Mouse (Mus musculus): ENCODE measurements around the gene Bicc1. TPM values are rescaled to one million over a fixed set of nuclear protein-coding genes. Genes with fewer than 3 reads are reported as not detected.

Bicc1 gene
- 3.0 and 3.7 TPM in 2 replicates for polyA plus RNA-seq (2015; fragmentation: Nextera tagmentation; extraction: Ambion mirVana)

DNA sequence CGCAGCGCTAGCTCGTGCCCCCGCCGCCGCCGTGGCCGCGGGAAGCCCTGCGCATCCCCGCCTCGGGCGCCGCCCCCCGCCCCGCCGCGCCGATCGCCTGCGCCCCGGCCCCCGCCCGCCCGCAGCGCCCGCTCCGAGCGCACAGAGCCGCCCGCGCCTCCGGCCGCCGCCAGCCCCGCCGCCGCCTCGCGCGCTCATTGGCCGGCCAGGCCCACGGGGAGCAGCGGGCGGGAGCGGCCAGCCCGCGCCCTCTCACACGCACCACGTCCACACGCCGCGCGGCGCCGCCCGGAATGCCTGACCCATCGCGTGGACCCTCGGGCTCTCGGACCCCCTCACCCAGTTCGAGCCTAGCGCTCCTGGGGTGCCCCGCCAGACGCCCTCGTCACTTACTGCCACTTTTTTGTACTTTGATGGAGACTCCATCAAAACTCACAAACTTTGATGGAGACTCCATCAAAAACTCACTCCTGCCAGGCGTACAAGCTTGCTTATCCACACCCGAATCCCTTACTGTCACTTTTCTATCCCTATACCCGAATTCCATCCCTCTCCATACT, at the start of gene Bicc1:
Gene Bicc1, minus strand, starts transcription at position 25 of the 560 bp plus-strand sequence.
- ATAC-seq (replicated peaks), result peak; percentile 86

GRCm38 (mm10) chr10:71201512-71201911, 42.0 kb upstream of the Bicc1 start:
- Histone ChIP-seq H3K4me1 (peaks cover 3% of the 10 kb centered on the region; the same call in 1 of the 2 replicates), H3K36me3 (no peaks in the 10 kb centered on the region), H3K27me3 (no peaks in the 10 kb centered on the region), H3K27ac (replicated peaks) (no peak overlapping the region), H3K9ac (replicated peaks) (no peak overlapping the region), H3K4me3 (no peak overlapping the region), H3K4me2 (replicated peaks) (no peak overlapping the region), H3K9me3 (no peaks in the 10 kb centered on the region)
- 84% methylated on average over 2 of the region's 2 CpGs for WGBS
- no peak for ATAC-seq (replicated peaks)

More for the DNA sequence above, at the start of gene Bicc1:
- Histone ChIP-seq H3K9ac (replicated peaks) (peak within 1 kb of the TSS; percentile 66), H3K9me3 (no peaks in the 10 kb centered on the region), H3K36me3 (no peaks in the 10 kb centered on the region), H3K4me2 (replicated peaks) (peak within 1 kb of the TSS; percentile 96), H3K4me1 (peaks cover 9% of the 10 kb centered on the region), H3K4me3 (peak within 1 kb of the TSS; percentile 66), H3K27ac (replicated peaks) (no peak within 1 kb of the TSS), H3K27me3 (no peaks in the 10 kb centered on the region)
- WGBS, result 1% methylated on average over 46 of the region's 69 CpGs

DNA sequence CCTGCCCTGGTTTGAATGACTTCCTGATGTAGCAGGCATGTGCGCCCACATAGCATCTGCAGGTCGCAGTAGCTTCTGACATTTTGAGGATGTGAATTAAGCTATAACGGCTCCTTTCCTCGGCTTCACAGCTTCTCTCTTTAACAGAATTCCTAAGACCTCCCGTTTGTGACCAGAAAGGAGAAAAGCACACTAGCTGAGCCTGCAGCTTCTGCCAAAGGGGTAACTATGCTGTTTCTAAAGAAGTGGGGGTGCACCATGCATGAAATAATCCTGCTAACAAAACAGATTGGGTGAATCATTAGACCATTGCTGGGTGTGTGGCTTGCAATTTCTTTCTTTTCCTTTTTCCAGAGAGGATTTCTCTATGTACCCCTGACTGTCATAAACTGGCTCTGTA, 41.5 kb upstream of the Bicc1 start:
- no peak overlapping the region for H3K4me2 ChIP-seq (replicated peaks)
- no peak overlapping the region for H3K27ac ChIP-seq (replicated peaks)
- no peak for ATAC-seq (replicated peaks)
- H3K36me3 ChIP-seq, result no peaks in the 10 kb centered on the region
- no peaks in the 10 kb centered on the region for H3K27me3 ChIP-seq
- 53% methylated on average over 5 of the region's 5 CpGs for WGBS
- H3K9ac ChIP-seq (replicated peaks), result no peak overlapping the region
- H3K9me3 ChIP-seq, result no peaks in the 10 kb centered on the region
- H3K4me3 ChIP-seq, result no peak overlapping the region
- H3K4me1 ChIP-seq, result peaks cover 3% of the 10 kb centered on the region; the same call in 1 of the 2 replicates

- ATAC-seq (replicated peaks), result no peak
Observed at GRCm38 (mm10) chr10:71198676-71199075, 39.2 kb upstream of the Bicc1 start.

GRCm38 (mm10) chr10:71197036-71197785, 37.7 kb upstream of the Bicc1 start:
- no peak overlapping the region for H3K4me3 ChIP-seq
- no peak for ATAC-seq (replicated peaks)
- H3K9me3 ChIP-seq, result no peaks in the 10 kb centered on the region
- H3K4me1 ChIP-seq, result peaks cover 3% of the 10 kb centered on the region; the same call in 1 of the 2 replicates
- no peaks in the 10 kb centered on the region for H3K27me3 ChIP-seq
- H3K9ac ChIP-seq (replicated peaks), result no peak overlapping the region
- 81% methylated on average over 14 of the region's 14 CpGs for WGBS
- no peak overlapping the region for H3K4me2 ChIP-seq (replicated peaks)
- no peak overlapping the region for H3K27ac ChIP-seq (replicated peaks)
- no peaks in the 10 kb centered on the region for H3K36me3 ChIP-seq

More at GRCm38 (mm10) chr10:71198676-71199075, 39.2 kb upstream of the Bicc1 start:
- Histone ChIP-seq H3K4me1 (peaks cover 3% of the 10 kb centered on the region; the same call in 1 of the 2 replicates), H3K27me3 (no peaks in the 10 kb centered on the region), H3K27ac (replicated peaks) (no peak overlapping the region), H3K36me3 (no peaks in the 10 kb centered on the region), H3K9ac (replicated peaks) (no peak overlapping the region), H3K4me3 (no peak overlapping the region), H3K9me3 (no peaks in the 10 kb centered on the region), H3K4me2 (replicated peaks) (no peak overlapping the region)
- 94% methylated on average over 8 of the region's 8 CpGs for WGBS

- no peak overlapping the region for H3K27ac ChIP-seq (replicated peaks)
- H3K36me3 ChIP-seq, result no peaks in the 10 kb centered on the region
- H3K4me1 ChIP-seq, result no peaks in the 10 kb centered on the region
- no peaks in the 10 kb centered on the region for H3K27me3 ChIP-seq
- no peaks in the 10 kb centered on the region for H3K9me3 ChIP-seq
- no peak for ATAC-seq (replicated peaks)
- WGBS, result 55% methylated on average over 9 of the region's 9 CpGs
- no peak overlapping the region for H3K4me2 ChIP-seq (replicated peaks)
- H3K4me3 ChIP-seq, result no peak overlapping the region
- no peak overlapping the region for H3K9ac ChIP-seq (replicated peaks)
Observed at GRCm38 (mm10) chr10:71195501-71195900, 36.0 kb upstream of the Bicc1 start.

- no peaks in the 10 kb centered on the region for H3K4me1 ChIP-seq
- no peak overlapping the region for H3K4me2 ChIP-seq (replicated peaks)
- WGBS, result 87% methylated on average over 7 of the region's 7 CpGs
- no peak overlapping the region for H3K9ac ChIP-seq (replicated peaks)
- no peaks in the 10 kb centered on the region for H3K36me3 ChIP-seq
- H3K27me3 ChIP-seq, result no peaks in the 10 kb centered on the region
- H3K4me3 ChIP-seq, result no peak overlapping the region
- H3K9me3 ChIP-seq, result no peaks in the 10 kb centered on the region
- no peak for ATAC-seq (replicated peaks)
- no peak overlapping the region for H3K27ac ChIP-seq (replicated peaks)
Observed at GRCm38 (mm10) chr10:71194713-71195112, 35.2 kb upstream of the Bicc1 start.

DNA sequence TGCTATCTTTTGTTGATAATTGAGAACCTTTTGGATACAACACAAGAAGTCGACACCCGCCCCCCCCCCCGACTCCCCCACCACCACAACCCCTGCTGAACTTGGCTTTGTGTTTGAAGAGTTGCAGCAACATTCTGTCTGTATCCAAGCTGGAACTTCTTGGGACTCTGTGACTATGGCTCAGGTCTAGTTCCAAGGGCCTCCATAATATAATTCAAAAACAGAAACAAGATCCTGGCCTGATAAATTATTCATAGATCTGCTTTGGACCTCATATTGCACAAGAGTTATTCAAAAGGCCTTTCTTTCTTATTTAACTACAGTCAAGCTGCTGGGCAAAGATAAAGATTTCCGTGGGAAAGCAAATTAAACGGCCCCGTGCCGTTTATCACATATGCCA, 33.8 kb upstream of the Bicc1 start:
- no peak for ATAC-seq (replicated peaks)
- H3K27me3 ChIP-seq, result no peaks in the 10 kb centered on the region
- no peaks in the 10 kb centered on the region for H3K4me1 ChIP-seq
- no peak overlapping the region for H3K4me3 ChIP-seq
- no peak overlapping the region for H3K27ac ChIP-seq (replicated peaks)
- no peaks in the 10 kb centered on the region for H3K36me3 ChIP-seq
- no peak overlapping the region for H3K9ac ChIP-seq (replicated peaks)
- 41% methylated on average over 7 of the region's 7 CpGs for WGBS
- no peak overlapping the region for H3K4me2 ChIP-seq (replicated peaks)
- H3K9me3 ChIP-seq, result no peaks in the 10 kb centered on the region

DNA sequence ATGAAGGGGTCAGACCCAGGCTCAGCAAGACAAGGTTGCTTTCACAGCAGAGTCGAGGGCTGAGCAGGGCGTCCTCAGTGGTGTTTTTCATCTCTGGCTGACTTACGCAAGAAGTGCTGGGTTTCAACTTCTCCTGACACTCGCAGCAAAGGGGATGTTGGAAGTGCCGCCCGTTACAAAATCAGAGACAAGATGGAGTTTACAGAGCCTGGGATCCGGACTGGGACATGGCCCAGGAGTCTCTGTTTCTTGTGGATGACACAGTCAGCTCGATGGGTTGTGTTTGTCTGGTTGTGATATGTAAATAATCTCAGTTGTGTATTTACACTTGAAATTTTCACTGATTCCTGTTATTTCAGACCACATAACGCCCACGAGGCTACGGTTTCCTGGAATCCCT, 33.4 kb upstream of the Bicc1 start:
- H3K4me1 ChIP-seq, result no peaks in the 10 kb centered on the region
- no peak overlapping the region for H3K27ac ChIP-seq (replicated peaks)
- H3K36me3 ChIP-seq, result no peaks in the 10 kb centered on the region
- 79% methylated on average over 11 of the region's 11 CpGs for WGBS
- no peak overlapping the region for H3K4me2 ChIP-seq (replicated peaks)
- no peak overlapping the region for H3K9ac ChIP-seq (replicated peaks)
- no peaks in the 10 kb centered on the region for H3K27me3 ChIP-seq
- ATAC-seq (replicated peaks), result no peak
- H3K4me3 ChIP-seq, result no peak overlapping the region
- no peaks in the 10 kb centered on the region for H3K9me3 ChIP-seq

- Histone ChIP-seq H3K27ac (replicated peaks) (no peak overlapping the region), H3K9ac (replicated peaks) (no peak overlapping the region), H3K36me3 (no peaks in the 10 kb centered on the region), H3K4me1 (no peaks in the 10 kb centered on the region), H3K4me3 (no peak overlapping the region), H3K9me3 (no peaks in the 10 kb centered on the region), H3K4me2 (replicated peaks) (no peak overlapping the region), H3K27me3 (no peaks in the 10 kb centered on the region)
- no peak for ATAC-seq (replicated peaks)
- 89% methylated on average over 4 of the region's 4 CpGs for WGBS
Observed at GRCm38 (mm10) chr10:71188681-71189080, 29.2 kb upstream of the Bicc1 start.

GRCm38 (mm10) chr10:71185059-71185458, 25.6 kb upstream of the Bicc1 start:
- WGBS, result 85% methylated on average over 7 of the region's 7 CpGs
- H3K27ac ChIP-seq (replicated peaks), result no peak overlapping the region
- no peak overlapping the region for H3K9ac ChIP-seq (replicated peaks)
- no peak for ATAC-seq (replicated peaks)
- no peaks in the 10 kb centered on the region for H3K27me3 ChIP-seq
- 0 out of 2 replicates have a peak, but pooled peaks cover 2% of the 10 kb centered on the region for H3K9me3 ChIP-seq
- H3K36me3 ChIP-seq, result no peaks in the 10 kb centered on the region
- no peak overlapping the region for H3K4me3 ChIP-seq
- no peak overlapping the region for H3K4me2 ChIP-seq (replicated peaks)
- H3K4me1 ChIP-seq, result no peaks in the 10 kb centered on the region

DNA sequence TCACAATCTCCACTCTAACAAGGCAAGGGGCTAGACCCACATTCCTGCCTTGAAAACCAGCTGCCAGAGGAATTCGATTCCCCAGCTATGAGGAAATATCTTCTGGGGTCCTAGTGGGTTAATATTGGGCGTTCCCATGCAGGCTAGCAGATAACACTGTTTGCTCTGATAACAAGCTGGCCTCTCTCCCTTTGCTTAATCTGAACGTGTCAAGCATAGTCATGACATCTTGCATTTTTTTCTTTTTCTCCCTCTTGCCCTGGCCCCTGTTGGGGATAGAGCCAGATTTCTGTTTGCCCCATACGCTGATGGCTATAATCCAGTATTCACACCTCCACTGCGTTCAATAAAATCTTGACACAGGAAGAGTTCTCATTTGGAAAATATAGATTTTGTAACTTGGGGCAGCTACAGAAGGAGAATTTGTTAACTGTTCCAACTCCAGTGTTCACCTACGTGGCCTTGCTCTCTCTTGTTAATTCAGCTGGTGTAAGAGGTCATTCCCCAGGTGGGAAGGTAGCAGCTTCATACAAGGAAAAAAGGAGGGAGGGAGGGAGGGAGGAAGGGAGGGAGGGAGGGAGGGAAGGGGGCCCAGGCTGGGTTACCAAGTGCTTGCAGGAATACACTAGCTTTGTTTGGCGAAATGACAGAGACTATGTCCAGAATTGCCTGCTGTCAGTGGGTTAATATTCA, 24.0 kb upstream of the Bicc1 start:
- Histone ChIP-seq H3K9ac (replicated peaks) (no peak overlapping the region), H3K27ac (replicated peaks) (no peak overlapping the region), H3K36me3 (no peaks in the 10 kb centered on the region), H3K4me2 (replicated peaks) (no peak overlapping the region), H3K4me3 (no peak overlapping the region), H3K9me3 (0 out of 2 replicates have a peak, but pooled peaks cover 3% of the 10 kb centered on the region), H3K4me1 (no peaks in the 10 kb centered on the region), H3K27me3 (no peaks in the 10 kb centered on the region)
- WGBS, result 54% methylated on average over 7 of the region's 7 CpGs
- no peak for ATAC-seq (replicated peaks)

Measured in forebrain, embryonic 15.5 days (tissue).